Mouse (Mus musculus) C2C12 (cell line): ENCODE measurements at regions not wholly inside any gene's neighbourhood (a gene's known extent, or its start where the extent isn't known, plus 50 kb on each side); places are given as distances from the start of the nearest gene placed in this dataset.

ENCODE experiments used
- CEBPB ChIP-seq: IDR thresholded peaks from one replicate; pipeline ENCODE4 v1.6.1; 2011; ENCODE audit warnings: low read depth, mild to moderate bottlenecking, control low read depth, moderate library complexity
- CTCF ChIP-seq: IDR thresholded peaks from one replicate; pipeline ENCODE4 v1.5.1; 2011; ENCODE audit not compliant: control insufficient read depth, insufficient read depth, insufficient read length
- FOSL1 ChIP-seq: IDR thresholded peaks from one replicate; pipeline ENCODE4 v1.8.0; 2011; ENCODE audit warnings: mild to moderate bottlenecking, low read length; ENCODE audit not compliant: poor library complexity, insufficient read depth, severe bottlenecking
- MAX ChIP-seq: IDR thresholded peaks from one replicate; pipeline ENCODE4 v1.6.1; 2011; ENCODE audit warnings: mild to moderate bottlenecking, control low read depth
- MYOG ChIP-seq: IDR thresholded peaks from one replicate; pipeline ENCODE4 v1.6.1; 2011; ENCODE audit not compliant: control insufficient read depth, insufficient read length; ENCODE audit errors: extremely low read depth

DNA sequence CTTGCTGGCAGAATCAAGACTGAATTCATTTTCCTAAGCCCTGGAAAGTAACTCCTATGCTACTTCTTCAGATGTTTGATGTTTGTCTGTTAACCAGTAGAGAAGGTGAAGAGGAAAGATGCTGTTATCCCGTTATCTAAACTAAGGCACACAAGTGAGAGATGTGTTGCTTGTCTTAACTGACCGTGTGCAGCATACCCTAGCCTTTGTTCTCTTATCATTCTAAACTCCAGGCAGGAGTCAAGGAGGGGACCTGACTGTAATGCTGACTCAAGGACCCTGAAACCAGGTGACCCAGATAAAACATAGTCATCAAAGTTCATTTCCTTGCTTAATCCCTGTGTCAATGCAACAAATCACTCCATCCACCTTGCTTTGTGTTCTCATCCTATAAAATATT lies 136.7 kb downstream of the Car2 start:
- no peak for TF ChIP-seq FOSL1
- no peak for TF ChIP-seq MAX
- no peak for TF ChIP-seq MYOG
- TF ChIP-seq CEBPB, result no peak
- no peak for TF ChIP-seq CTCF
